Mouse (Mus musculus): Measurements from ENCODE around the gene Nlgn2.
A peak's percentile ranks its signal among the peaks of the same experiment; 100 is the strongest.
"Not testable (repeated sequence)": the region's sequence is repeated elsewhere in the genome, so short reads cannot be mapped to it uniquely, and the experiment has no call there.

The Nlgn2 gene

DNA sequence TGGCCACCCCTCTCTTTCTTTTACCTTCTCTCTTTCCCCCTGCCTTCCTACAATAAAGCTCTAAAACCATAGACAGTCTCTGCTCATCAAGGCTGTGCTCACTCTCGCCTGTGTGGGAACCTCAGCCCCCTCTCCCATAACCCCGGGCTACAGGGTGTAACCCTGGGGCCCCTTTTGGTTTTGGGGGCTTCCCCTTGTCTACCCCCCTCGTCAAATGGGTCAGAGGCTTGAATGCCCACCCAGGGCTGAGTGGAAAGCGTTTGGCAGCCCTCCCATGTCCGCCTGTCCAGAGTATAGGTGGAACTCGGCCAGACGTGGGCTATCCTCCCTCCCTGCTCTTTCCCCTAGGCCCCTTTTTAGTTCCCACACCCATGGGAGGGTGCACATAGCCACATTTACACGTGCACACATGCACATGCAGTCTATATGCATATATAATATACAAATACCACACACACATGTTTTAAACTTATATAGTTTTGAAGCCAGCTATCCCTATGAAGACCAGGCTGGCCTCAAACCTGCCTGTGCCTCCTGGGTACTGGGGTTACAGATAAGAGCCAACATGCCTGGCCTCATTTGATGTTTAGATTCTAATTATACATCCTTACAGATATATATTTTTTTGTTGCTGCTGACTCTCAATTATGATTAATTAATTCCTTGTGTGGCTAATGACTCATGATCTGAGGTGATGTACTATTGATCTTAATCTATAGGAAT lies 26.7 kb upstream of the Nlgn2 start:
- no peak for DNase-seq (ENCODE audit: low read depth, low spot score)

DNA sequence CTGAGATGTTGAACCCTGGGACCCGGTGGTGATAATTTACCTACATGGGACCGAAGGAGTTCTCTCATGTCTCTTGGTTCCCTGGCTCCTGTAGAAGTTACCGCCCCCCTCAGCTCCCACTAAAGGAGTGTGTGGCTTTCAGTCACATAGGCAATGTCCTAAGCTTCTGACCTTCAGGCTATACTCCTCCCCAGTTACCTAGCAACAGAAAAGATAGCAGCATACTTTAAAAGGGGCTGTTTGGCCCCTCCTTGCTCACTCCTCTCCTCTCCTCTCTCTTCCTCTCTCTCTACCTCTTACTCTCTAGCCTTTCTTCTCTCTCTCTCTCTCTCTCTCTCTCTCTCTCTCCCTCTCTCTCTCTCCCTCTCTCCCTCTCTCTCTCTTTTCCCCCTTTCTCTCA lies 26.1 kb upstream of the Nlgn2 start:
- not testable (repeated sequence) for DNase-seq (ENCODE audit: low read depth, low spot score)

DNA sequence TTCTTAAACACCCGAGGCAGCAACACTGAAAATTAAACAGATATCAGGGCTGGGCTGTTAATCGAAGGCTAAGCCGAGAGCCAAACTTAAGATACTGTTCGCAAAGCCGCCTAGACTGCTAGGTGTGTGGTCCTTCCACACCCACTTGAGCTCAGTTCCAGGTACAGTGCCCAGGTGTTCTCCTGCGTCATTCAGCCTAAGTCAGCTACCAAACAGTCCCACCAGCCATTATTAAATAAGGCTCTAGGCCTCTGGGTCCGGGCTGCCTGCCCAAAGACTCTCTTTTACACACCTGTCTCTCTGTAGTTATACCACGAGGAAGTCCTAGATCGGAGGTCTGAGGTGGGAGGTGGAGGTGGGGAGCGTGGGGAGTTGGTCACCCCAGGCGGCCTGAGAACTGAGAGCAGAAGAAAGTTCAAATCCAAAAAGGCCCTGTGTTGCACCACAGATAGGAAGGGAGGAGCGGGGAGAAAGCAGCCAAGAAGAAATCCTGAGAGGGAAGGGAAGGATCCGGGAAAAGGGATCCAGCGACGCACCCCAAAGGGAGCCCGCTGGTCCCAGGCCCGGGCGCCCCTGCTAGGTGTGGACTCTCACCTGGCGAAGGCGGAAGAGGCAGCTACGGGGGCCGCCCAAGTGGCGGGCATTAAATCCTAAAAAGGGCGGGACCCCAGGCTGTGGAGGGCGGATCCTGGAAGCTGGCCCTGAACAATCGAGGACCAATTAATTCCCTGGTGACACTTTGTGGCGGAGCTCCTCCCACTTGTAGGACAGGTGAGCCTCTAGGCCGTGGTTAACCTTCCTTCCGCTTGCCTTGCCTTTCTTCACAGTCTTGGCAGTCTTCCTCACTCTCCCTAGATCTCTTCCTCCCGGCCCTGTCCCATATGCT lies 20.8 kb upstream of the Nlgn2 start, which contains the start of gene Tnk1:
TSS of gene Tnk1 (minus strand) at position 618 of the 886 bp plus-strand sequence.
- no peak for DNase-seq (ENCODE audit: low read depth, low spot score)

DNA sequence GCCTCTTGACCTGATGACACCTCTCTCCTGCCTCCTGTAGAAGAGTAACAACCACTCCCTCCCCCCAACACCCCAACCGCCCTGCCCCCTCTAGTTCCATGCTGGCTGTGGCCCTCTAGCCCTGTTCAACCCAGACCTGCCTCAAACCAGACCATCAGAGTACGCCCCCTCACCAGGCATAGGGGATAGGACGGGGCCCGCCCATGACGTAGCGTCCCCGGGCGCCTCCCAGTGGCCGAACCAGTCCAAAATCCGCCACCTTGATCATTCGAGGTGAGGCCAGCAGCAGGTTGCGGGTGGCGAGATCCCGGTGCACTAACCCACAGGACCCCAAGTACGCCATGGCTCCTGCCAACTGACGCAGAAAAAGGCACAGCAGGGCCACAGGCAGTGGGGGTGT lies 17.8 kb upstream of the Nlgn2 start:
- DNase-seq (ENCODE audit: low read depth, low spot score): no peak

DNA sequence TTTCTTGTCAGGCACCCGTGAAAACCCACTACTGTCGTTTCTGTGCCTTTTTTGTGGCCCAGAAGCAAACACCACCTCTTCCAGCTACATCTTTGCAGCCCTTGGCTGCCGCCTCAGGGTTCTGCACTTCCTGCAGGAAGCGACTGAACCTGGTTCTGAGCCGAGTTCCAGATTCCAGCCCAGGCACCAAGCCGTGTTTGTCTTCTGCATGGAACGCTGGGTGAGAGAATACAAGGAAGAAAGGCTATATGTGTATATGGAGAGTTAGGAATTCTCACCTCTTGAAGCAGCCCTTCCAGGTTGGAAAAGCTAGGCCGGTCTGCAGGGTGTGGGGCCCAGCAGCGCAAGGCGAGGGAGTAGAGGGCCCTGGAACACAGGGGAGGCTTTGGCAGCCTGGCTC lies 17.1 kb upstream of the Nlgn2 start:
- no peak for DNase-seq (ENCODE audit: low read depth, low spot score)

DNA sequence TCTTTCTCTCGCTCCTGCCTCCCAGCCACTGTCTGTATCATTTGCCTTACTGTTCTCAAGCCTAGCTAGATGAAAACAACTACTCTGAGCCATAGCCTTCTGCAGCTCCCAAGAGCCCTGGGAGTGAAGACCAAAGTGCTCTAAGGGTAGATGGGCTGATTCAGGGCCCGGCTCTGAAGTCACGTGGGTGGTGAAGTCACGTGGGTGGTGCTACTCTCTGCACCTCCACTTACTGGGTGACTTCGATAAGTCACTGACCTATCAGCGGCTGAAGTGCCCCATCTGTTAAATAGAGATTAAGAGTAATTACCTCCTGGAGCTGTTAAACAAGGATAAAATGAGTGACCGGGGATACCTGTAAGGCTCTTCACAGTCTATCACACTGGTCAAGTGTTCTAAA lies 16.4 kb upstream of the Nlgn2 start:
- DNase-seq (ENCODE audit: low read depth, low spot score): no peak

DNA sequence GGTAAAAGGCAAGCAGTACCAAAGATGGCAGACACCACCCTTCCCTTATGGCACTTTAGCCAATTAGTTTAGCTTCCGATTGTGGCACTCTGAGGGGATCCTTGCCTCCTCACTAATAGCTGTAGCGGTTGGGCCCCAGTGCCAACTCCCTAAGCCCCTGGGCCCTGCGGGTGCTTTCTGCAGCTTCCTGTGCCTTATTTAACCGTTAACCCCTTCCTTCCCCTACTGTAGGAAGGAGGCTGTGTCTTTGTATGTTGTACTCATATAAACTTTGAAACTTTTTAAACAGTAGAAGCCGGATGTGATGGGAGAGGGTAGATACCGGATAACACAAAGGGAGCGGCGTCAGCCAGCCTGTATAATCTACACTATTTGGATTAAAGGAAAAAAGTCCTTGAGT lies 13.2 kb upstream of the Nlgn2 start:
- DNase-seq (ENCODE audit: low read depth, low spot score): no peak

DNA sequence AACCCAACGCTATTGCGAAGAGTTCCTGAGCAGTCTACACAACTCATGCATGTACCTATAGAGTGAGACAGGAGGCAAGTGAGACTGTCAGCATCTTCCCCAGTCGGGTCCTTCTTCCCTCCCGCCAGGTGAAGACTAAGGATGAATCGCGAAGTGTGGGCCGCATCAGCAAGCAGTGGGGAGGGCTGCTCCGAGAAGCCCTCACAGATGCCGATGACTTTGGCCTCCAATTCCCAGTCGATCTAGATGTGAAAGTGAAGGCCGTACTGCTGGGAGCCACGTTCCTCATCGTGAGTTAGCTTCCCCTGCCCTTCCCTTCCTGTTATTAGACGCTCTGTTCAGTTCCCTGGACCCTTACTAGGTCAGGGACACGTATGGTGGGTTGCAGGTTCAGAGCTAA lies 12.3 kb upstream of the Nlgn2 start:
- no peak for DNase-seq (ENCODE audit: low read depth, low spot score)

DNA sequence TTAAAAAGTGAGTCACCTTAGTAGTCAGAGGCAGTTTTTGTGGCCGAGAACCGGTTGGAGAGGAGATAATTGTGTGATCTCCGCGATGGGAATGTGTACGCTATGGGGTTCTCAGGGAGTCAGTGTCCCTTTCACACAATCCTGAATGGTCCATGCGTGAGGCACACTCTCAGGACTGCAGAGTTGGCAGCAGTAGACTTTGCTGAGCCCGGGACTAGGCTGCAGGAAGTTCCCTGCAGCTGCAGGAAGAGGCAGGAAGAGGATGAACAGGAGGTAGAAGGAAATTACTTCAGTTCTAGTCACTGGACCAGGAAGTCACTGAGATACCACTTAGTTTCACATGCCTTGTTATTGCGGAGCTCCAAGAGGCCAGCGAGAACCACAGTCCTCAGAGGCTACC lies 11.5 kb upstream of the Nlgn2 start:
- no peak for DNase-seq (ENCODE audit: low read depth, low spot score)

DNA sequence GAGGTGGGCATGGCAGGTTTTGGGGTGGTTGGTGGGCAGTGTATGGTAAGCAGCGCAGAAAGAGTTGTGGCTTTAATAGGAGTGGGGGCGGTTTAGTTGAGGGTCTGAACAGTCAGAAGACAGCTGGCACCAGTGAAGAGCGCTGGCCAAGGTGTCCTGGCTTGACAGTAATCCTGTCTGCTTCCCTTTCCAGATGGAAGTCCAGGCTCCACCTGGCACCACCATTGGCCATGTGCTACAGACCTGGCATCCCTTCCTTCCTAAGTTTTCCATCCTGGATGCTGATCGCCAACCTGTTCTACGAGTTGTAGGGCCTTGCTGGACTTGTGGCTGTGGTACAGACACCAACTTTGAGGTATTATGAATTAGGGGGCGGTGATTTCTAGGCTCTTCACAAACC lies 10.4 kb upstream of the Nlgn2 start:
- DNase-seq (ENCODE audit: low read depth, low spot score): no peak

DNA sequence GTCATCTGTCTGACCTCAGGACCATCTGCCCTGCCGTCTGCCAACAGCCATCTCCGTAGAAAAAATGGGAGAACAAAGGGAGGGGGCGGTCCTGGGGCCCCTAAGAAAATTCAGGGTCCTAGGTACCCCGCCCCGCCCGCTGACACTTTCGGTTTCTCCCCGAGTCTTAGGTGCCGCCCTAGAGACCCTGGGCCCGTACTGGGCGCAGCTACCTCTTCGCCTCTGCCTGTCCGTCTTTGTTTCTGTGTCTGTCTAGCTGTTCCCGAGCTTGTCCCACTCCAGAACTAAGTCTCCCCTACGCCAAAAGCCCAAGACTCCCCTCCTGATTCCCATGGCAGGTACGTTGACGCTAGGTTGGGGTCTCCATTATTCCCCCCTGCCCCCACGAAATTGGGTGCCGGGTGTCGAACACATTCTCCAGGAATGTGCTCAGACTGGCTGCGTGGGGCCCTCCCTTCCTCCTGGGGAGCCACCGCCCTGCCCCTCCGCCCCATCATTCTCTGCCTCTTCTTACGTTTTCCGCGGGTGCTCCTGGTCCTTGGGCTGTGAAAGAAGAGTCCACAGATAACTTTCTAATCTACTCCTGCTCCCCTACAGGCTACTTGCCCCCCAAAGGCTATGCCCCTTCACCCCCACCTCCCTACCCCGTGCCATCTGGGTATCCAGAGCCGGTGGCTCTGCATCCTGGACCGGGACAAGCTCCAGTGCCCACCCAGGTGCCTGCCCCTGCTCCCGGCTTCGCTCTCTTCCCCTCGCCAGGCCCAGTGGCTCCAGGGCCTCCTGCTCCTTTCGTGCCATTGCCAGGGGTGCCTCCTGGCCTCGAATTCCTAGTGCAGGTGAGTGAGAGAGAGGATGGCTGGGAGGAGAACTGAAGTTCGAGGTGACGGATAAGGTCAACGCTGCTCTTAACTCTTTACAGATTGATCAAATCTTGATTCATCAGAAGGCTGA lies 9.4 kb upstream of the Nlgn2 start:
- no peak for DNase-seq (ENCODE audit: low read depth, low spot score)

DNA sequence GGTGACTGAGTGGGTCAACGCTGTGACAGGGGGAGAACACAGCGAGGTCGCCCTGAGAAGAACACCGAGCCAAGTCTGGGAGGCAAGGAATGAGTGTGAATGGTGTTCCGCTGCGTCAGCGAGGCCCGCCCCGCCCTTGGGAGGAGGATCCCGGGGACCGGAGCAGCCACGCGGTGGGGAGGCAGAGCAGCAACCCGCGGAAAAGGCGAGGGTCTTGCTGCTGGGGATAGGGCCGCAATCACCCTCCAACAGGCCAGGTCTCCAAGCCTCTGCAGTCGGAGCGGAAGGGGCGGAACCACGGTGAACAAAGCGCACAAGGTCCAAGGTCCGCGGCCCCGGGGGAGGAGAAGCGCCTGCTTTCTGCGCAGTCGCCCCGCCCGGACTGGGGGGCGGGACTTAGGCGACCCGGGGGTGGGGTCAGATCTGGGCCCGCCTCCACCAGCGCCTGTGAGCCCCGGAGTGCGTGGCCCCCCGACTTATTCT lies 8.7 kb upstream of the Nlgn2 start, which contains the start of gene Plscr3:
TSS of gene Plscr3 (plus strand) at position 179 of the 483 bp plus-strand sequence.
- peak; percentile 89 for DNase-seq (ENCODE audit: low read depth, low spot score)

DNA sequence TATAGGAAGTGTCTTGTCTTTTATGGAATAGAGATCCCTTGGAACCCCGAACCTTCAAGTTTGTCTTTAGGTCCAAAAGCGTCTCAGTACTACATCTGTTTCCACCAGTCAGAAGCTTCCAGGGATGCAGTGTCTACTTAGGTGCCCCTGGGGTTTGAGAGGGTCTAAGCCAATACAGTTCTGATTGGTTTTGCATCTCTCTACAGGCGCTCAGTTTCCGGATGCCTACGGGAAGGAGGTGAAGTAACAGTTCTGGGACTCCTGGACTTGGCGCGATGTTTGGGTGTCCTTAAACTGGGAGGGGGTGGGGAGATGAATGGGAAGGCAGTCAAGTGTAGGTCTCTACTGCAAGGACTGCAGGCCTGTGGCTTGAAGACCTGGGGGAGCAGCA lies 1.1 kb upstream of the Nlgn2 start:
- DNase-seq (ENCODE audit: low read depth, low spot score): no peak

DNA sequence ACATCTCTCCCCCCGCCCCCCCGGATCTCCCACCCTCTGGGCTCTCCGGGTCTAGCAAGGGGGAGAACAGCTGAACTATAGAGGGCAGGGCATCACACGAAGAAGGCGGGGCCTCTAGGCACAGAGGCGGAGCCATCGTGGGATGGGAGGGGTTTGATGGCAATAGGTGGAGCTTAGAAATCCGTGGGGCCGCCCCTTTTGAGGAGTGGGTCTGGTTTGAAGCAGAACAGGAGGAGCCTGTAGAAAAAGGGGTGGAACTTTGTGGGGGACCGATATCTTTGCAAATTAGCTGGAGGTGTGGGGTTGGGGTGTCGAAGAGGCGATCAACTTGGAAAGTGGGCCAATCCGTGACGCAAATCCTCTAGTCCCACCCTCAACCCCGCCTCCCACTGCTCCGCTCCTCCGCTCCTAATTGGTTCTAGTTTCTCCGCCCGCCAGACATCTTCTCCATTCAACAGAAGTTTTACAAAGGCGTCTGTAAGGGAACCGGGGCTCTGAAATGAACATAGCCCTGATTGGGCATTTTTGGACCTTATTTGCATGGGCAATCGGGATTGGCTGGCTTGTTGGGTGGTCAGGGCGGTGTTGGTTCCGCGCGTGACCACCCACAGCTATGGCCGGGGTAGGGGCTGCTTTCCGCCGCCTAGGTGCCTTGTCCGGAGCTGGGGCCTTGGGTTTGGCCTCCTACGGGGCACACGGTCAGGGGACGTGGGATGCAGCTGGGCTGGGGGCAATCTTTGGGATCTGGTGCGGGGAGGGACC lies 549 bp upstream of the Nlgn2 start, which contains the start of gene Tmem256:
TSS of gene Tmem256 (plus strand) at position 563 of the 762 bp plus-strand sequence.
- peak; percentile 93 for DNase-seq (ENCODE audit: low read depth, low spot score)

DNA sequence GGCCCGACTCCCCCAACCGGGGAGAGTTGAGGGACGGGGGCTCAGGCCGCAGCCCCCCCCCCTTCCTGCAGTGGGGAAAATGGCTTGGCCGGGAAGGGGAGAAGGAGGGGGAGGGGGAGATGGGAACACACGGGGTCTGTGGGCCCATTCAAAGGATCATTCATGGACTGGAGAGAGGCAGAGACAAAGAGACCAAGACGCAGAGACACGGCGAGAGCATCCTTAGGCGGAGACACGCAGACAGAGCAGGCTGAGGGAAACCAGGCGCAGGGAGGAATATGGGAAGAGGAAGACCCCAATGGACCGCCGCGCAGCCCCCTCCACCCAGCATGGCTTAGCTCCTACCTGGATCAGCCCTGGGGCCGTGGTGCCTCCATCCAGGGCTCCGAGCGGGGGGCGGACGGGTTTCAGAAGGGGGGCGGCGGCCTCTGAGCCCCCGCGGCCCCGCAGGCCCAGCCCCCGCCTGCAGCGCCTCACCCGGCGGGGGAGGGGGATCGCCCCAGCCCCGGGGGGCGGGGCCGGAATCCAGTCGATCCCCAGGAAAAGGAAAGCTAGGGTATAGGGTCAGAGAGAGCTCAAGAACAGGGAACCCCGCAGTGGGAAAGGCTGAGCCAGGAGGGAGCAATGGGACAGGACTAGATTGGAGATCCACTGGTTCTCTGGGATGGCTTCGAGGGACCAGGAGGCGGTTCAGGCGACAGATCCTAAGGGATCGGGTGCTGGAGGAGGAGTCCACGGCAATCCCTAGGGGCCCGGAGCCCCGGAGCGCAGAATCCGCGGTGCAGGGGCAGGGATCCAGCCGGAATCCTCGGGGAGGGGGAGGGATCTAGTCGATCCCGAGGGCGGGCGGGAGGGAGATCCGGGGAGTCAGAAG lies 644 bp downstream of the Nlgn2 start:
- no peak for DNase-seq (ENCODE audit: low read depth, low spot score)

DNA sequence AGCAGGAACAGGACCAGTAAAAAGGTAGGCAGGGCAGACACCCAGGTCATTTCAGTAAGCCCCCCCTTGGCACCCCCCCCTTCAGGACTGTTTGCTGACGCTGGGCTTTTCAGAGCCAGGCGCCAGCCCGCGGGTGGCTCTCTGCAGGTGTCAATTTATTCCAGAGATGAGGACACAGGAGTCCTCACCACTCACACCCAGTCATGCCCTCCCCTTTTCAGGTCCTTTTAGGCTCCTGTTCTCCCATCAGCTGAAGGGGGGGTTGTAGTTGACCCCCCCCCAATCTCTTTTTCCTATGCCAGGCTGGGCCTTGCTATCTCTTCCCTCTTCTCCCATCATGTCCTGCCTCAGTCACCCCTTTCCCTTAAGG lies 1.6 kb downstream of the Nlgn2 start:
- no peak for DNase-seq (ENCODE audit: low read depth, low spot score)

DNA sequence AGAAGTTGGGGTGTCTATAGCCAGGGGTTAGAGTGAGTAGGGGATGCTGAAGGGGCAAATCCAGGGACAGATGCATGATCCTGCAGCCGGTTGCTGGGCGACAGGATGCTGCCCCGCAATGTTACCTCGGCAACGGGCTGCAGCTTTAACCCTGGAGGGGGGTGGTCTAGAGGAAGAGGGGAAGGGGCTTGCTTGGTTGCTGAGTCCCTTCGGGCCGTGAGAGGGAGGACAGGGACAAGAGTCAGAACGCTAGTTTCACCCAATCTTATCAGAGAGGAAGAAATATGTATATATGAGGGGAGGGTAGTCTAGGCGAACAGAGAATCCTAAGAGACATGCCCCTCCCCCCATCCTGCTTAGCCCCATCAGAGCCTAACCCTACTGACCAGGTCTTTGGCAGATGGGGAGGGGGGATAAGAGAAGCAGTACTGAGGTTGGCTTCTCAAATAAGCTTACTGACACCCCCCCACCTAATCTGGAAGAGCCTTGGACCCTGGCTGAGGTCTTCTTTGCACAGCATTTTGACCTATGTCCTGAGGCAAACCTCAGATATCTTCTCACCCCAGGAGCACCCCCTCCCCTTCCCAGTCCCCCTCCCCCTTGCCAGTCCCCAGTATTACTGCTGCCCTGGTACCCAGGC lies 2.1 kb downstream of the Nlgn2 start:
- no peak for DNase-seq (ENCODE audit: low read depth, low spot score)

DNA sequence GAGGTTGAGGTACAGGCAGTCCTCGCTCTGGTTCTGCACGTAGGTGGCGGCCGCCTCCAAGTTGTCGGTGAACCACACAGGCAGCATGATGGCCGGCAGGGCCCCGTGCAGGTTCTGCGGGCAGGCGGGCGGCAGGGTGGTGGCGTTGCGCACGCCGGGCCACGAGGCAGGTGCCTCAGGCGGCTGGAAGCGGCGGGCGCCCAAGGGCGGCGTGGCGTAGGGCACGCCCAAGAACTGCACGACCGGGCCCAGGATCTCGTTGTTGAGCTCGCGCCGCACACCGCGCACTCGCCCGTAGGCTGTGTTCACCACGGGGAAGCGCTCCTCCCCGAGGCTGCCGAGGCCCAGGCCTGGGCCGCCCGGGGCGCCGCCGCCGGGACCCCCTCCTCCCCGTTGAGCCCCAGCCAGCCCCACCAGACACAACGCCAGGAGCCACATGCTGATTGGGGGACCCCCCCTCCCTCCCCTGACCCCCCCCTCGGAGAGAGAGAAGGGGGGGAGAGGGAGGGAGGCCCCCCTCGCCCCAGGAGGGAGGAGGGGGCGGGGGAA lies 3.5 kb downstream of the Nlgn2 start:
- DNase-seq (ENCODE audit: low read depth, low spot score): no peak

DNA sequence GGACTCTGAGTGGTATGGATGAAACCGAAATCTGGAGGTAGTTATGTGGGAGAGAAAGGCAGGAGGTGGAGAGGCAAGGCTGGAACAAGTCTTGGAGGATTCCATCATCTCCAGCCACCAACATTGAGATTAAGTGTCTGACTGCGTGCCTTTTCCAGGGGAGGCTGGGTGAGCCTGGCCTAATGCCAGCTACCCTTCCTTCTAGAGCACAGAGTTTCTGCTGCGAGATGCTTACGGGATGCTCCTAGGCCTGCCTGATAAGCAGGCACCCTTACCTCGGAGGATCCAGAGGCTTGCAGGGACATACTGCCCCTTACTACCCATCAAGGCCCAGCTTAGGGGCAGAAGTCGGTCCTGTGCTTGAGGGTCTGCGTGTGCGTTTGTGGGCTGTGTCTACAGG lies 4.0 kb downstream of the Nlgn2 start:
- DNase-seq (ENCODE audit: low read depth, low spot score): no peak

All from embryo, embryonic 11.5 days (tissue).